Mouse (Mus musculus) subcutaneous adipose tissue, adult 2 months (tissue): ENCODE measurements around the gene Nr1h3. TPM values are rescaled to one million over a fixed set of nuclear protein-coding genes. Genes with fewer than 3 reads are reported as not detected.

Experiments used
- polyA plus RNA-seq: library from polyadenylated mRNA; depleted of rRNA; stranded (reverse); fragments of >200 nt; gene quantifications from 2 replicates; pipeline ENCODE4 v1.2.3, GENCODE M21; 2012; ENCODE audit warnings: low replicate concordance; rRNA removed

The Nr1h3 gene
- polyA plus RNA-seq: 92.7 and 229 TPM in 2 replicates

DNA sequence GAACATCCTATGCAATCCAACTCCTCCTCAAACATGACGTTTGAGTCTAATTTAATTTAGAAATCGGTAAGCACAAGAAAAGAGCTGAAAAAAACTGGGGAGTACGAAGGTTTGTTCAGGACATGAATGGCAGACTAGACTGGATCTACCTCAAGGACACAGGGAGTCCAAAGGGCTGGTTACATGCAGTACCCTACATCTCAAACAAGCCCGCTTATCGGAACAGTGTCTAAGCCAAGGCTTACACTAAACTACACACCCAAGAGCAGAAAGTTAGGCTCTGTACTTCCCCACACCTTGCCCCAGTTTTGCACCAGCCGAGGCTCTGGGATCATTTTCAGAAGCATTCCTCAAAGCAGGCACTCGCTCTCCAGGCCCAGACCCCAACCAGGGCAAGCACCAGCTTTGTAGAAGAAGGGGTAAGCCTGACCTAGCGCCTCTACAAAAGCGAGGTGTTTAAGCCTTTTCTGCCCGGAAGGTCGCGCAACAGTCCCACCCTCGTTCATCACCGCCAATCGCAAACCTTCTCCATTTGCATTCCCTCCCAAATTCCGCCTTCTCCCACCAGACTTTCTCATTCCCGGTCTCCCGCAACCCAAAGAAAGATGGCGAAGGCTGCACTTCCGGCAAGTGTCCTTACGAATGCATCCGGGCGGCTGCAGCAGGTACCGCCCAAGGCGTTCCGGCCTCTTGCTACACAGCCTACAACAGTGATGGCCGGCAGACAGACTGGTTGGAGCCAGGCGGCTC lies at the start of gene Nr1h3, which contains the start of gene Acp2:
TSS of gene Nr1h3 (minus strand) at position 613 of the 750 bp plus-strand sequence.
TSS of gene Acp2 (plus strand) at position 664 of the 750 bp plus-strand sequence.

GRCm38 (mm10) chr2:91236601-91237510 lies 34.2 kb upstream of the Nr1h3 start, which contains the start of gene Ddb2:
Gene Ddb2 (minus strand): TSS chr2:91236982.

GRCm38 (mm10) chr2:91183711-91184405 lies 18.8 kb downstream of the Nr1h3 start, which contains the start of gene Madd:
Gene Madd (minus strand): TSS chr2:91183837.

Other genes with a start within 250 kb of the Nr1h3 start
- 0.96 and 1.6 TPM in 2 replicates for gene Rapsn, start 167.2 kb downstream of the Nr1h3 start, polyA plus RNA-seq
- gene Psmc3, start 148.8 kb downstream of the Nr1h3 start, polyA plus RNA-seq: 103 and 111 TPM in 2 replicates
- 93.3 and 95.5 TPM in 2 replicates for gene Slc39a13, start 132.4 kb downstream of the Nr1h3 start, polyA plus RNA-seq
- 43.6 and 58.8 TPM in 2 replicates for gene Spi1, start 120.4 kb downstream of the Nr1h3 start, polyA plus RNA-seq
- gene Mybpc3, start 84.7 kb downstream of the Nr1h3 start, polyA plus RNA-seq: 0.05 and 0.06 TPM in 2 replicates
- 10.4 and 13.9 TPM in 2 replicates for gene Madd, start 19.0 kb downstream of the Nr1h3 start, polyA plus RNA-seq
- 43.8 and 53.1 TPM in 2 replicates for gene Acp2, start 51 bp upstream of the Nr1h3 start, polyA plus RNA-seq
- gene Ddb2, start 34.1 kb upstream of the Nr1h3 start, polyA plus RNA-seq: 13.4 and 25.6 TPM in 2 replicates
- gene Pacsin3, start 53.1 kb upstream of the Nr1h3 start, polyA plus RNA-seq: 30.3 and 49.8 TPM in 2 replicates
- gene Arfgap2, start 62.1 kb upstream of the Nr1h3 start, polyA plus RNA-seq: 36.4 and 53.7 TPM in 2 replicates
- gene 1110051M20Rik, start 241.9 kb upstream of the Nr1h3 start, polyA plus RNA-seq: 16.9 and 33.7 TPM in 2 replicates